Mouse (Mus musculus) thymus, adult 2 months (tissue): Measurements from ENCODE around the gene Spns1.
A peak's percentile ranks its signal among the peaks of the same experiment; 100 is the strongest.

Experiments
- CTCF ChIP-seq: fragments of 200-500 bp; IDR thresholded peaks from 2 replicates; pipeline ENCODE4 v1.5.1; 2012; ENCODE audit warnings: mild to moderate bottlenecking, control low read depth, low read length, moderate library complexity, borderline replicate concordance; ENCODE audit not compliant: control insufficient read depth, poor library complexity, insufficient read depth; ENCODE audit errors: extremely low read depth
- POLR2A ChIP-seq: fragments of 200-500 bp; IDR thresholded peaks from 2 replicates; pipeline ENCODE4 v1.6.1; 2012; ENCODE audit warnings: mild to moderate bottlenecking, low read length, control low read depth, moderate library complexity; ENCODE audit not compliant: control insufficient read depth, poor library complexity, insufficient read depth; ENCODE audit errors: extremely low read depth

DNA sequence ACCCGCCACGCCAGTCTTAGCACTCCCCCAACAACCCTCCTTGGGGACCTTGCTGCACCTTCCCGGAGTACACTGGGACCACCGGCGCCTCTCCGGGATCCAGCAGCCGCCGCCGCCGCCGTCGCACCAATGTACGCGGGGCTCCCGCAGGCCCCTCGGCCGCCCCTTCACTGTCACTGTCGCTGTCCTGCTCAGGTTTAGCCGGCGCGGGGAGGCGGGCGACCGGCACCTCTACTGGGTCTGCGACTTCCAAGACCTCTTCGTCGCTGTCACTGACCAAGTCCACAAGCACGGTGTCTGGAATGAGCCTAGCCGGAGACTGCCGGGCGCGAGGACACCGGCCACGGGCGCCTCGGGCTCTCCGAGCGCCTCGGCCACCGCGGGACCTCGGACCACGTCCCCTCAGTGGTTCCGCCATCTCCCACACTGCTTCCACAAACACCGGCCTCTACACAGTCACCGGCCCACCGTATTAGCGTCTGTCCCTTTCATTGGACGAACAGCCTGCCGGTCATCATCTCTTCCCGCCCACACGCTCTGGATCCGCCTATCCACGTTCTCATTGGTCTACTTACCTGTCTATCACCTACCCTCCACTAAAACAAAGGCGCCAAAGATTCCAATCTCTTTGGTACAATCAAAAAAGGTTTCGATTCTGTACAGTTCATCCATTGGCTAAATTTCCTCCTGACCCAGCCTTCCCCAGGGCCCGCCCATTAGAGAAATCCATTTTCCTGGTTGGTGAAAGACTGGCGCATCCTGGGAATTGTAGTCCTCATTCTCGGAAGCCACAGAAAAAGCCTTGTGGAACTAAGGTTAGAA, 19.3 kb upstream of the Spns1 start, which contains the start of gene Nfatc2ip:
- TF ChIP-seq POLR2A (0 out of 2 replicates have a peak, but pooled peaks have one; percentile 20), CTCF (no peak)
